Mouse (Mus musculus) lung, embryonic 16.5 days (tissue): ENCODE measurements around the gene Sptlc2. TPM values are rescaled to one million over a fixed set of nuclear protein-coding genes. Genes with fewer than 3 reads are reported as not detected.
A peak's percentile ranks its signal among the peaks of the same experiment; 100 is the strongest.

Source experiments
- ATAC-seq: fragments of 200-750 bp; cut with Nextera tagmentation; 2 replicates; pipeline ENCODE4 v1.8.0; 2017; ENCODE audit warnings: low read depth, mild to moderate bottlenecking, moderate library complexity
- H3K27ac ChIP-seq: fragments of 300-500 bp; sonication (generic); 2 replicates; pipeline ENCODE4 v1.5.1; 2014; ENCODE audit warnings: mild to moderate bottlenecking, control low read depth, low read length
- H3K27me3 ChIP-seq: fragments of 300-500 bp; sonication (generic); 2 replicates; pipeline ENCODE4 v1.6.1; 2014; ENCODE audit warnings: low read depth, low read length, mixed read lengths; ENCODE audit not compliant: control insufficient read depth, insufficient read depth
- H3K36me3 ChIP-seq: fragments of 300-500 bp; sonication (generic); 2 replicates; pipeline ENCODE4 v1.6.1; 2014; ENCODE audit warnings: low read length; ENCODE audit not compliant: control insufficient read depth, insufficient read depth
- H3K4me1 ChIP-seq: fragments of 300-500 bp; sonication (generic); replicated peaks from 2 replicates; pipeline ENCODE4 v1.6.1; 2014; ENCODE audit warnings: low read length, mixed read lengths; ENCODE audit not compliant: control insufficient read depth, insufficient read depth
- H3K4me2 ChIP-seq: fragments of 300-500 bp; sonication (generic); 2 replicates; pipeline ENCODE4 v1.6.1; 2014; ENCODE audit warnings: low read depth, low read length, control low read depth
- H3K4me3 ChIP-seq: fragments of 300-500 bp; sonication (generic); 2 replicates; pipeline ENCODE4 v1.5.1; 2014; ENCODE audit warnings: mild to moderate bottlenecking, low read length, control low read depth
- H3K9ac ChIP-seq: fragments of 300-500 bp; sonication (generic); 2 replicates; pipeline ENCODE4 v1.6.1; 2014; ENCODE audit warnings: low read length, control low read depth
- H3K9me3 ChIP-seq: fragments of 300-500 bp; sonication (generic); 2 replicates; pipeline ENCODE4 v1.6.1; 2016; ENCODE audit warnings: low read length; ENCODE audit not compliant: control insufficient read depth
- WGBS: fragments of 180-500 bp; shearing (Covaris S2); extraction: QIAGEN DNeasy Blood & Tissue Kit; methylation state at CpG from one replicate; pipeline ENCODE4 v1.1.7; 2014; 5-methylcytosine and 5-hydroxymethylcytosine counted together
- polyA plus RNA-seq: library from polyadenylated mRNA; unstranded; fragments of >200 nt; fragmentation: Nextera tagmentation; extraction: Ambion mirVana; gene quantifications from 2 replicates; pipeline ENCODE4 v1.2.1, GENCODE M21; 2015

Sptlc2 gene
- polyA plus RNA-seq, 1 experiment from 2014 or later, result 97.4 TPM

DNA sequence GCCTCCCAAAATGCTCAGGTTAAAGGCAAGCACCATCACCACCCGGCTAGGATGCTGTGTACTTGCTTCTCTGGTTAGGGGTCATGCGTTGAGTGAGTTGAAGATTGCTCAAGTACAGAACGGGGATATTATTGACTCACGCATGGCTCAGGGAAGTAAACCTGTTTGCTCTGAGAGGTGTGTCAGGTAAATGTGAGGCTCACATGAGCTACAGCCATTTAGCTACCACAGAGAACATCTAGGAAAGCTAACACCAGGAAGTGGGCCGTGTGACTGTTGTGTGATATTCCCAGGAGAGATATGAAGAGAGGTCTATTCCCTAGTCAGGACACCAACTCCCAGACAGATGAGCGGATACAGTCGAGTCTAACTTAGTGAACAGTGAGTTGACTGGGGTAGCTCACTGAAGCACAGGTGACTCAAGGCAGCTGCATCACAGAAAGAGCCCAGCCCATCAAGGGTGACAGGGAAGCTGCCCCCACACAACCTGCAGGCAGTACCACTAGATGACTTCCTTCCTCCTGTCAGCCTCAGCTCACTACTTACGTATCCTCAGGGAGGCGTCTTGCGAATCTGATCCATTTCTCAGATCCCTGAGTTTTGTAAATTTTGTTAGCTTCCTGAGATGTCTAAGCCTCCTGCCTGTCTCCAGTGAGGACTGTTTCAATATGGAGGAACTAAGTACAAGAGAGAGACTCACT lies 11.1 kb upstream of the Sptlc2 start:
- no peak overlapping the region for H3K4me2 ChIP-seq
- H3K27ac ChIP-seq, result no peak overlapping the region
- H3K9me3 ChIP-seq, result no peaks in the 10 kb centered on the region
- H3K4me3 ChIP-seq, result no peak overlapping the region
- WGBS, result 75% methylated on average over 10 of the region's 10 CpGs
- no peak for ATAC-seq
- no peaks in the 10 kb centered on the region for H3K27me3 ChIP-seq
- H3K36me3 ChIP-seq, result no peaks in the 10 kb centered on the region
- no peaks in the 10 kb centered on the region for H3K4me1 ChIP-seq
- no peak overlapping the region for H3K9ac ChIP-seq

DNA sequence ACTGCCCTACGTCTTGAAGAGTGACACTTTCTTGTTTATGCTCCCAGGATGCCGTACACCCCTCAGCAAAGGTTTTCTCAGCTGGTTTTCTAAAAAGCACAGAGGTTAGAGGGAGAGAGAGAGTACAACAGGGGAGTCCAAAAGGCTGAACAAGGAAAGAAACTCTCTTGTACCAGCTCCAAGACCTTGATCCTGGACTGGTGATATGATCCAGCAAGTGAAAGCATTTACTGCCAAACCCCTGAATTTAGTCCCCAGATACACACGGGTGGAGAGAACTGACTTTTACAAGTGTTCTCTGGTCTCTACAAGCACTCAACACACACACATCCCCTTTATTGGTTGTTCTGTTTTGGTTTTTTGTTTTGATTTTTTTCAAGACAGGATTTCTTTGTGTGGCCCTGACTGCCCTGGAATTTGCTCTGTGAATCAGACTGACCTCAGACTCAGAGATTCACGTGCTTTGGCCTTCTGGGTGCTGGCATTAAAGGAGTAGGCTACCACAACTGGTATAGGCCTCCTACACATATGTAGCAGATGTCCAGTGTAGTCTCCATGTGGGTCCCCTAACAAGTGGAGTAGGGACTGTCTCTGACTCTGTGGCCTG lies 9.8 kb upstream of the Sptlc2 start:
- 64% methylated on average over 4 of the region's 4 CpGs for WGBS
- ATAC-seq, result no peak

GRCm38 (mm10) chr12:87397126-87397525 lies 9.0 kb upstream of the Sptlc2 start:
- no peak overlapping the region for H3K9ac ChIP-seq
- no peak overlapping the region for H3K27ac ChIP-seq
- 67% methylated on average over 4 of the region's 4 CpGs for WGBS
- H3K9me3 ChIP-seq, result no peaks in the 10 kb centered on the region
- no peak for ATAC-seq
- no peak overlapping the region for H3K4me3 ChIP-seq
- no peaks in the 10 kb centered on the region for H3K27me3 ChIP-seq
- H3K4me1 ChIP-seq, result no peaks in the 10 kb centered on the region
- H3K36me3 ChIP-seq, result no peaks in the 10 kb centered on the region
- no peak overlapping the region for H3K4me2 ChIP-seq

More for the DNA sequence above, 9.8 kb upstream of the Sptlc2 start:
- H3K4me3 ChIP-seq, result no peak overlapping the region
- H3K9ac ChIP-seq, result no peak overlapping the region
- H3K36me3 ChIP-seq, result no peaks in the 10 kb centered on the region
- H3K27me3 ChIP-seq, result no peaks in the 10 kb centered on the region
- no peaks in the 10 kb centered on the region for H3K4me1 ChIP-seq
- H3K27ac ChIP-seq, result no peak overlapping the region
- H3K9me3 ChIP-seq, result no peaks in the 10 kb centered on the region
- no peak overlapping the region for H3K4me2 ChIP-seq

DNA sequence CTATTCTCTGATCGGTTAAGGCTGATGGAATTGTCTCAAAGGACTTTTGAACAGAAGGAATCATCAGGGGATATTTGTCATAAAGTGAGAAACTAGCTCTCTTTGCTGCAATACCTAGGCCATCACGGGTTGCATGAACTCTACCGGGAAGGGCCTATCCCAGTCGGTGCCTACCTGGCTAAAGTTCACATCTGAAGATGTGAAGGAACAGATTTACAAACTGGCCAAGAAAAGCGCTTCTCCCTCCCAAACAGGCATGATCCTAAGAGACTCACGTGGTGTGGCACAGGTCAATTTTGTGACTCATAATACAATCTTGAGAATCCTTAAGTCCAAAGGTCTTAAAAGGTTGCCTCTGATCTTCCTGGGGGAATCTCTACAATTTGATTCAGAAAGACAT lies 6.2 kb upstream of the Sptlc2 start:
- Histone ChIP-seq H3K4me3 (no peak overlapping the region), H3K4me2 (no peak overlapping the region), H3K4me1 (no peaks in the 10 kb centered on the region), H3K36me3 (no peaks in the 10 kb centered on the region), H3K27me3 (no peaks in the 10 kb centered on the region), H3K9me3 (no peaks in the 10 kb centered on the region), H3K27ac (no peak overlapping the region), H3K9ac (no peak overlapping the region)
- no peak for ATAC-seq
- 83% methylated on average over 6 of the region's 6 CpGs for WGBS

- 52% methylated on average over 4 of the region's 4 CpGs for WGBS
Measured at GRCm38 (mm10) chr12:87393447-87394145, 5.4 kb upstream of the Sptlc2 start.

GRCm38 (mm10) chr12:87391355-87391754 lies 3.2 kb upstream of the Sptlc2 start:
- peaks cover 10% of the 10 kb centered on the region for H3K4me1 ChIP-seq
- H3K4me3 ChIP-seq, result no peak overlapping the region
- no peak overlapping the region for H3K4me2 ChIP-seq
- H3K9me3 ChIP-seq, result no peaks in the 10 kb centered on the region
- no peak overlapping the region for H3K9ac ChIP-seq
- H3K36me3 ChIP-seq, result no peaks in the 10 kb centered on the region
- ATAC-seq, result no peak
- no peak overlapping the region for H3K27ac ChIP-seq
- H3K27me3 ChIP-seq, result no peaks in the 10 kb centered on the region

More at GRCm38 (mm10) chr12:87393447-87394145, 5.4 kb upstream of the Sptlc2 start:
- Histone ChIP-seq H3K27me3 (no peaks in the 10 kb centered on the region), H3K4me1 (0 out of 2 replicates have a peak, but pooled peaks cover 2% of the 10 kb centered on the region), H3K36me3 (no peaks in the 10 kb centered on the region), H3K27ac (no peak overlapping the region), H3K4me3 (no peak overlapping the region), H3K4me2 (no peak overlapping the region), H3K9me3 (no peaks in the 10 kb centered on the region), H3K9ac (no peak overlapping the region)
- peak; percentile 46; the same call in 1 of the 2 replicates for ATAC-seq

- no peaks in the 10 kb centered on the region for H3K27me3 ChIP-seq
- ATAC-seq, result no peak
- peak overlapping the region; percentile 90 for H3K27ac ChIP-seq
- H3K4me3 ChIP-seq, result peak overlapping the region; percentile 99
- 53% methylated on average over 3 of the region's 3 CpGs for WGBS
- no peak overlapping the region for H3K9ac ChIP-seq
- peaks cover 15% of the 10 kb centered on the region for H3K4me1 ChIP-seq
- H3K36me3 ChIP-seq, result no peaks in the 10 kb centered on the region
- H3K4me2 ChIP-seq, result peak overlapping the region; percentile 66
- H3K9me3 ChIP-seq, result no peaks in the 10 kb centered on the region
Measured at GRCm38 (mm10) chr12:87389231-87389630, 1.1 kb upstream of the Sptlc2 start.

GRCm38 (mm10) chr12:87387171-87388121 lies 709 bp downstream of the Sptlc2 start:
- Histone ChIP-seq H3K4me2 (peak overlapping the region; percentile 91), H3K36me3 (no peaks in the 10 kb centered on the region), H3K9me3 (no peaks in the 10 kb centered on the region), H3K9ac (peak overlapping the region; percentile 97), H3K27ac (peak overlapping the region; percentile 91), H3K4me1 (peaks cover 15% of the 10 kb centered on the region), H3K27me3 (no peaks in the 10 kb centered on the region), H3K4me3 (peak overlapping the region; percentile 99)
- under 1% methylated on average over 60 of the region's 65 CpGs for WGBS
- peak; percentile 30 for ATAC-seq
